Mouse (Mus musculus) bone marrow, adult 2 months (tissue): ENCODE measurements around the gene Egr4.

Source experiments
- CTCF ChIP-seq: fragments of 200-500 bp; IDR thresholded peaks from 2 replicates; pipeline ENCODE4 v1.5.1; 2011; ENCODE audit warnings: low read length, control low read depth; ENCODE audit not compliant: control insufficient read depth, insufficient read depth
- POLR2A ChIP-seq: fragments of 200-500 bp; IDR thresholded peaks from 2 replicates; pipeline ENCODE4 v1.6.1; 2011; ENCODE audit warnings: low read depth, mild to moderate bottlenecking, control low read depth, low read length, borderline replicate concordance; ENCODE audit not compliant: control insufficient read depth

DNA sequence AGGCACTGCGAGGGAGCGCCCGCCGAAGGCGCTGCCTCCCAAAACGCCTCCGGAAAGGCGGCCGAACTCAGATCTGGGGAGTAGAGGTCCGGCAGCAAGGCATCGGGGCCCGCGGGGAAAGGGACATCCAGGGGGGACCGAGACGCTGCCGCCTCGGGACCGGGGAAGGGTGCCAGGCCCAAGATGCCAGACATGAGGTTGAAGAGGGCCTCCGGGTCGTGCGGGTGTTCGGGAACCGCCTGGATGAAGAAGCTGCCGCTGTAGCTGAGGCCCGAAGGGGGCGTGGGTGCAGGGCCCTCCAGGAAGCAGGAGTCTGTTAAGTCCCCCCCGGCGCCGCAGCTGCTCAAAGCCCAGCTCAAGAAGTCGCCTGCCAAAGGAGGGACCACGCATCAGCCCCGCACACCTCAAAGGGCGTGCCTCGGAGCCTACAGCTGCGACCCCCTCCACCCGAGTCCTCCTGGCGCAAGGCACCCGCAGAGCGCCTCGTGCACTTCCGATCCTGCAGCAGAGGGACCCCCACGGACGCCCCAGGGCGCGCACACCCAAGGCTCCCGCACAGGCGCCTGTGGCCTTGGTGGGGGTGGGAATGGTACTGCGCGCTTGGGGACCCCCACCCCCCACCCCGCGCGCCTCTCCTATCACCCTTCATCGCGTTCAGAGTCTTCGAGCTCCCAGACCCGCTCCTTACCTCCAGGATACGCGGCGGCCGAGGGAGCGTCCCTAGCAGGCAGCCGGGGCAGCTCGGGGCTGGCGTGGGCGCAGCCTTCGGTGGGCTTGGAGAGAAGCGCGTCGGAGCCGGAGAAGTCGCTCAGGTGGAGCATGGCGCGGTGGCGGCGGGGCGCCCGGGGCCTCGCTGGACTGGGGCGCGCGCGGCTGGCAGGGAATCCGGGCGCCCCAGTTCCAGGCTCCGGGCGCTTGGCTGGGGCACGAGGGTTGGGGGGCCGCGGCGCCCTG lies 535 bp downstream of the Egr4 start:
- TF ChIP-seq CTCF (no peak), POLR2A (no peak)
